Mouse (Mus musculus) kidney, adult 11 months (tissue): Measurements from ENCODE around the gene Phf14.

Source experiments
- DNase-seq: peaks from one replicate; pipeline ENCODE4 v3.0.0; 2022

The Phf14 gene

GRCm38 (mm10) chr6:12021480-12021879, 113.9 kb downstream of the Phf14 start:
- DNase-seq, result no peak

GRCm38 (mm10) chr6:12023395-12023794, 115.8 kb downstream of the Phf14 start:
- DNase-seq, result no peak

- peak; percentile 51 for DNase-seq
Observed at GRCm38 (mm10) chr6:12026804-12027537, 119.4 kb downstream of the Phf14 start.

- no peak for DNase-seq
Observed at GRCm38 (mm10) chr6:12034561-12034960, 127.0 kb downstream of the Phf14 start.

- no peak for DNase-seq
Observed at GRCm38 (mm10) chr6:12038268-12038667, 130.7 kb downstream of the Phf14 start.

- no peak for DNase-seq
Observed at GRCm38 (mm10) chr6:12052884-12053283, 145.3 kb downstream of the Phf14 start.

- peak; percentile 60 for DNase-seq
Observed at GRCm38 (mm10) chr6:12054149-12054548, 146.5 kb downstream of the Phf14 start.

- DNase-seq, result no peak
Observed at GRCm38 (mm10) chr6:12058717-12059116, 151.1 kb downstream of the Phf14 start.

GRCm38 (mm10) chr6:12059971-12060370, 152.4 kb downstream of the Phf14 start:
- DNase-seq, result no peak

- DNase-seq, result no peak
Observed at GRCm38 (mm10) chr6:12060452-12061140, 153.0 kb downstream of the Phf14 start.

- DNase-seq, result no peak
Observed at GRCm38 (mm10) chr6:12067956-12068355, 160.3 kb downstream of the Phf14 start.

- no peak for DNase-seq
Observed at GRCm38 (mm10) chr6:12069357-12069756, 161.7 kb downstream of the Phf14 start.

- no peak for DNase-seq
Observed at GRCm38 (mm10) chr6:12074599-12074998, 167.0 kb downstream of the Phf14 start.

- DNase-seq, result no peak
Observed at GRCm38 (mm10) chr6:12077338-12077737, 169.7 kb downstream of the Phf14 start.

- no peak for DNase-seq
Observed at GRCm38 (mm10) chr6:12077880-12078618, 170.4 kb downstream of the Phf14 start.

GRCm38 (mm10) chr6:12079260-12079659, 171.7 kb downstream of the Phf14 start:
- no peak for DNase-seq

- DNase-seq, result no peak
Observed at GRCm38 (mm10) chr6:12080423-12080822, 172.8 kb downstream of the Phf14 start.

- DNase-seq, result peak; percentile 34
Observed at GRCm38 (mm10) chr6:12081722-12082121, 174.1 kb downstream of the Phf14 start.

GRCm38 (mm10) chr6:12082125-12082524, 174.5 kb downstream of the Phf14 start:
- no peak for DNase-seq

GRCm38 (mm10) chr6:12082531-12083216, 175.1 kb downstream of the Phf14 start:
- DNase-seq, result peak; percentile 24

GRCm38 (mm10) chr6:12084721-12085120, 177.1 kb downstream of the Phf14 start:
- DNase-seq, result no peak

- DNase-seq, result no peak
Observed at GRCm38 (mm10) chr6:12089439-12089992, 181.9 kb downstream of the Phf14 start.

GRCm38 (mm10) chr6:12095716-12096115, 188.1 kb downstream of the Phf14 start:
- no peak for DNase-seq
